In the genomic region with DNA sequence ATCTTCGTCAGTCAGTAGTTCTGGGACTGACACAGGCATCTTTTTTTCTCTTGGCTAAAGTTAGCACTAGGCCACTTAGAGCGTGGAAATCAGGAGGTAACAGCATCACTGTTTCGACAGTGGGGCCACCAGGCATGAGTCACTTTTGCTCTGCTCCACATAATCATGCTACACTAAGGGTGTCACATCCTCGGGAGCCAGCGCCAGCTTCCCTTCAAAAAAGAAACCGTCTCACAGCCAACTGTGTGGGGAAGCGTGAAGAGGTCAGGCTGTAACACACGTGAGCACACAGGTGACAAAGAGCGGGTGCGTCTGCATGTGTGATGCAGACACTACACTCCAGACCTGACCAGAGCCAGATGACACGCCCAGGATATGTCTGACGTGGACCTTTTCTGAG, we compare ENCODE assay signal across 12 mouse cellular contexts. TPM values are rescaled to one million over a fixed set of nuclear protein-coding genes. Genes with fewer than 3 reads are reported as not detected.
A peak's percentile ranks its signal among the peaks of the same experiment; 100 is the strongest.
DNase-seq lines count a peak whose midpoint lies in the region; ATAC-seq lines count a peak whose summit lies in the region.
"Had no signal": no experiment of that assay in that cellular context is flagged by ENCODE, and none has a peak within 500 bp of the region (broad histone marks: within the 10 kb centered on the region; RNA-seq: fewer than 3 reads in every experiment).

No protein-coding gene starts in this region.

- WGBS in kidney, embryonic 15.5 days = 67% methylated on average over 12 of the region's 12 CpGs

- ATAC-seq in kidney, embryonic 15.5 days (replicated peaks; ENCODE audit: low FRiP score) = no peak
- ATAC-seq: Patski had no signal

- no peak overlapping the region for H3K27ac ChIP-seq in kidney, embryonic 15.5 days
- H3K27ac ChIP-seq: embryonic facial prominence, embryonic 15.5 days had no signal

- H3K9ac ChIP-seq in kidney, embryonic 15.5 days = no peak overlapping the region
- H3K9ac ChIP-seq: embryonic facial prominence, embryonic 15.5 days had no signal

- DNase-seq in left cerebral cortex, adult 11 months (ENCODE audit: low spot score) = peak; percentile 62
- DNase-seq in left cerebral cortex, postnatal 4 days = no peak
- DNase-seq in frontal cortex, postnatal 25 days (ENCODE audit: low spot score in 2 of 2) = peak; percentile 22 to 48
- peak; percentile 40 to 48 for DNase-seq in layer of hippocampus, postnatal 36 days
- peak; percentile 77 for DNase-seq in splenic B cell, adult 2 months (ENCODE audit: low read depth, low spot score)
- DNase-seq in ovary, adult 18-20 months (ENCODE audit: low spot score) = no peak
- DNase-seq in adrenal gland, postnatal 10 days = no peak
- DNase-seq: kidney, adult 18-20 months; lung, postnatal 4 days had no signal

- no peak overlapping the region for H3K4me3 ChIP-seq in kidney, embryonic 15.5 days (replicated peaks)
- H3K4me3 ChIP-seq: embryonic facial prominence, embryonic 15.5 days had no signal

- H3K27me3 ChIP-seq in splenic B cell, adult 2 months (ENCODE audit: control insufficient read depth, insufficient read depth, low read length, poor library complexity, severe bottlenecking) = no peaks in the 10 kb centered on the region
- H3K27me3 ChIP-seq in kidney, embryonic 15.5 days = no peaks in the 10 kb centered on the region
- H3K27me3 ChIP-seq: embryonic facial prominence, embryonic 15.5 days; Patski had no signal

- intact Hi-C loops in left cerebral cortex, postnatal 4 days (cut with DNase I) = no loop called here

- no peaks in the 10 kb centered on the region for H3K4me1 ChIP-seq in kidney, embryonic 15.5 days

- H3K9me3 ChIP-seq in kidney, embryonic 15.5 days (replicated peaks) = no peaks in the 10 kb centered on the region
- H3K9me3 ChIP-seq: embryonic facial prominence, embryonic 15.5 days had no signal

- no peak overlapping the region for H3K4me2 ChIP-seq in kidney, embryonic 15.5 days
- H3K4me2 ChIP-seq: embryonic facial prominence, embryonic 15.5 days had no signal

- no peaks in the 10 kb centered on the region for H3K36me3 ChIP-seq in splenic B cell, adult 2 months (ENCODE audit: control insufficient read depth, insufficient read depth, low read length, poor library complexity, severe bottlenecking)
- H3K36me3 ChIP-seq in kidney, embryonic 15.5 days = peaks cover 25% of the 10 kb centered on the region

RNA-seq across cellular contexts. Expression of a gene that starts 49.0 kb away (rescaled TPM):
- total RNA-seq in left cerebral cortex, postnatal 4 days (2021) = 10 to 100 TPM; 70.3 to 76.1 TPM
- total RNA-seq in layer of hippocampus, postnatal 36 days (2021) = 100 to 1,000 TPM; 135 to 146 TPM
- 8.5 and 9.3 TPM in 2 replicates for polyA plus RNA-seq in kidney, embryonic 15.5 days (2015; fragmentation: Nextera tagmentation; extraction: Ambion mirVana)
- total RNA-seq in adrenal gland, postnatal 10 days (2021) = 10 to 100 TPM; 38.4 to 40.0 TPM

Comparison
In these comparisons a context has a peak if more than half of its experiments do, and no peak if none do; other contexts are left out.
1. DNase-seq: peak in left cerebral cortex, adult 11 months (single experiment), frontal cortex, postnatal 25 days (2 of 2), layer of hippocampus, postnatal 36 days (2 of 2) and splenic B cell, adult 2 months (single experiment); none in left cerebral cortex, postnatal 4 days (single experiment), ovary, adult 18-20 months (single experiment) and adrenal gland, postnatal 10 days (single experiment).